Mouse (Mus musculus): ENCODE measurements around the gene 2900011O08Rik. TPM values are rescaled to one million over a fixed set of nuclear protein-coding genes. Genes with fewer than 3 reads are reported as not detected.

Gene 2900011O08Rik
- total and polyA plus RNA-seq, 2 experiments from 2014 or later, result 169 to 222 TPM

DNA sequence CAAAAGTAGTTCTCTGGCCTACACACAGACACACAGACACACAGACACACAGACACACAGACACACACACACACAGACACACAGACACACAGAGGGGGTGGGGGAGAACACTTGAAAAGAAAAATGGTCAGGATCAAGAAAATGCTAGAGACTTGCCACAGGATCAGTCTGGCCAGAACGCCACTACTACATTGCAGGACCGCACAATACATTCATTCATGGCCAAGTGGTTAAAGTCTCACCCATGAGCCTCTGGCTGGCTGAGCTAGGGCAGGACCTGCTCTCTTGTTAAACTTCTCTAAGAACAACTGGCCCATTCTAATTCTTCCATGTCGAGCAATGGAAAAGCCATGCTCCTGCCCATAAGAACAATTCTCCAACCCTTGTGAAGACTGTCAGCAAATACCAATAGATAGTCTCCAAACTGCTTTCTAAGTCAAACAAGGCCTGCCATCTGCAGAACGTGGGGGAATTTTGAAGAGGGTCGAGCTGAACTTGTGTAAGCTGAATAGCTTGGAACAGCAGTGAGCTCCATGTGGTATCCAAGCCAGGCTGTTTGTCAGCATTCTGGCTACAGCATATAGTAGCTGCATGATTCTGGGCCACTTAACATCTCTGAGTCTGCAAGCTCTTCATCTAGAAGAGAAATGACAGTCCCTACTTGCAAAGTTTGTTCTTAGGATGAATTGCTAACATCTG is 84.2 kb downstream of the 2900011O08Rik start:
- Histone ChIP-seq H3K9ac (replicated peaks; ENCODE audit: low read length, poor library complexity, severe bottlenecking) (no peak overlapping the region), H3K9me3 (ENCODE audit: low read length) (no peaks in the 10 kb centered on the region), H3K27ac (ENCODE audit: low read depth, low read length) (no peak overlapping the region), H3K36me3 (ENCODE audit: insufficient read depth, low read length) (no peaks in the 10 kb centered on the region), H3K4me2 (ENCODE audit: low read depth, low read length, poor library complexity, severe bottlenecking) (no peak overlapping the region), H3K4me1 (ENCODE audit: insufficient read depth, low read length) (no peaks in the 10 kb centered on the region), H3K27me3 (ENCODE audit: insufficient read depth, low read length) (no peaks in the 10 kb centered on the region), H3K4me3 (ENCODE audit: low read depth, low read length) (no peak overlapping the region)
- DNase-seq (ENCODE audit: low spot score), result no peak
- TF ChIP-seq CTCF (IDR thresholded peaks at IDR 0.05), result no peak
- WGBS, result 76% methylated on average over 5 of the region's 5 CpGs
- no peak for ATAC-seq (ENCODE audit: low FRiP score)

DNA sequence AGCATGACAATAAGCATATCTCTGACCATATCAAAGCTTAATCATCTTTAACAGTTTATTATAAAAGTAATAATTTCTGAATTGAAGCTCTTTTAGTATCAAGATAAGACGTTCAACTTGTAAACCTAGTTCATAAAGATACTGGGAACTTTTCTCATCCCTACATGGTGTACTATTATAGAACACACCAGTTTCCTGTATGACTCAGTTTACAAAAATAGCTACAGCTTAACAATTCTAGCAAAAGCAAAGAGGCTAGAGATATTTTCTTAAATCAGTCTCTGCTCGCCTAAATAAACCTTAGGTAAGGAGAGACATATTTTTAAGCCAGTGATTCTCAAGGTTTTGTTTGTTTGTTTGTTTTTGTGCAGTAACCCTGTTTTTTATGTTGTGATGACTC is 96.5 kb downstream of the 2900011O08Rik start:
- no peaks in the 10 kb centered on the region for H3K27me3 ChIP-seq (ENCODE audit: insufficient read depth, low read length)
- WGBS, result 80% methylated on average over 2 of the region's 2 CpGs
- no peak overlapping the region for H3K9ac ChIP-seq (replicated peaks; ENCODE audit: low read length, poor library complexity, severe bottlenecking)
- no peaks in the 10 kb centered on the region for H3K9me3 ChIP-seq (ENCODE audit: low read length)
- no peak overlapping the region for H3K4me2 ChIP-seq (ENCODE audit: low read depth, low read length, poor library complexity, severe bottlenecking)
- H3K36me3 ChIP-seq (ENCODE audit: insufficient read depth, low read length), result no peaks in the 10 kb centered on the region
- H3K4me3 ChIP-seq (ENCODE audit: low read depth, low read length), result no peak overlapping the region
- H3K4me1 ChIP-seq (ENCODE audit: insufficient read depth, low read length), result no peaks in the 10 kb centered on the region
- no peak for TF ChIP-seq CTCF (IDR thresholded peaks at IDR 0.05)
- no peak overlapping the region for H3K27ac ChIP-seq (ENCODE audit: low read depth, low read length)
- no peak for DNase-seq (ENCODE audit: low spot score)
- no peak for ATAC-seq (ENCODE audit: low FRiP score)

DNA sequence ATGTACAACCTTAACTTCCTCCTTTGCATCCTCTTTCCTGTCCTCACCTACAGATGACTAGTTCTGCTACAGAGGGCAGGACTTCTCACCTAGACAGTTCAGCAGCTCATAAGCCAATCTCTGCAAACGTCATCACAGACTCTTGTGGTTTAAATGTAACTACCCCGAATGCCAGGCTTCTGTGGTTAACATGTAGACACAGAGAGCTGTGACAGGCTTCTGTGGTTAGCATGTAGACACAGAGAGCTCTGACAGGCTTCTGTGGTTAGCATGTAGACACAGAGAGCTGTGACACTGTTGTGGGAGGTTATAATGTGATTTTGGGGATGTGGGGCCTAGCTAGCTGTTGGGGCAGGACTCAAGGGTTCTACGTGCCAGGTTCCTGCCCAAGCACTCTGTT is 101.8 kb downstream of the 2900011O08Rik start:
- Histone ChIP-seq H3K27ac (ENCODE audit: low read depth, low read length) (no peak overlapping the region), H3K9ac (replicated peaks; ENCODE audit: low read length, poor library complexity, severe bottlenecking) (no peak overlapping the region), H3K4me3 (ENCODE audit: low read depth, low read length) (no peak overlapping the region), H3K27me3 (ENCODE audit: insufficient read depth, low read length) (no peaks in the 10 kb centered on the region), H3K36me3 (ENCODE audit: insufficient read depth, low read length) (peaks cover 11% of the 10 kb centered on the region), H3K4me2 (ENCODE audit: low read depth, low read length, poor library complexity, severe bottlenecking) (no peak overlapping the region), H3K4me1 (ENCODE audit: insufficient read depth, low read length) (no peaks in the 10 kb centered on the region), H3K9me3 (ENCODE audit: low read length) (no peaks in the 10 kb centered on the region)
- ATAC-seq (ENCODE audit: low FRiP score) (no peak), DNase-seq (ENCODE audit: low spot score) (no peak)
- WGBS, result 78% methylated on average over 3 of the region's 3 CpGs
- TF ChIP-seq CTCF (IDR thresholded peaks at IDR 0.05), result no peak

DNA sequence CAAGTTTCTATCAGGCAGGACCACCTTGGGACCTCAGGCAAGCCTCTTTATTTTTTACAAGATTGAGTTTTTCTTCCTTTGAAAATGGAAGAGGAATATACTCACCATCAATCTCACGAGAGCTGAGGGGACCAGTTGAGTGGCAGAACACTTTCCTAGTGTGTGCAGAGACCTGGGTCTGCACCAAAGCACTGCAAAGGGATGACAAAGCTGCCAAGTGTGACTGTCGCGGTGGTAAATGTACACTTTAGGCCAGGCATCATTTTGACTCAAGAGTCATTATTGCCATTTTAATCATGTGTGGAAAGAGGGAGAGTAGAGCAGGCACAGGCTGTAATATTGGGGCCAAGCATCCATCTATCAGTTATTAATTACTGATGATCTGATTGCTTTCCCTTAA is 102.9 kb downstream of the 2900011O08Rik start:
- no peak for TF ChIP-seq CTCF (IDR thresholded peaks at IDR 0.05)
- WGBS, result 86% methylated on average over 3 of the region's 3 CpGs
- Histone ChIP-seq H3K4me1 (ENCODE audit: insufficient read depth, low read length) (no peaks in the 10 kb centered on the region), H3K27me3 (ENCODE audit: insufficient read depth, low read length) (no peaks in the 10 kb centered on the region), H3K9ac (replicated peaks; ENCODE audit: low read length, poor library complexity, severe bottlenecking) (no peak overlapping the region), H3K4me3 (ENCODE audit: low read depth, low read length) (no peak overlapping the region), H3K4me2 (ENCODE audit: low read depth, low read length, poor library complexity, severe bottlenecking) (no peak overlapping the region), H3K27ac (ENCODE audit: low read depth, low read length) (no peak overlapping the region), H3K36me3 (ENCODE audit: insufficient read depth, low read length) (peaks cover 20% of the 10 kb centered on the region), H3K9me3 (ENCODE audit: low read length) (no peaks in the 10 kb centered on the region)
- no peak for DNase-seq (ENCODE audit: low spot score)
- ATAC-seq (ENCODE audit: low FRiP score), result no peak

DNA sequence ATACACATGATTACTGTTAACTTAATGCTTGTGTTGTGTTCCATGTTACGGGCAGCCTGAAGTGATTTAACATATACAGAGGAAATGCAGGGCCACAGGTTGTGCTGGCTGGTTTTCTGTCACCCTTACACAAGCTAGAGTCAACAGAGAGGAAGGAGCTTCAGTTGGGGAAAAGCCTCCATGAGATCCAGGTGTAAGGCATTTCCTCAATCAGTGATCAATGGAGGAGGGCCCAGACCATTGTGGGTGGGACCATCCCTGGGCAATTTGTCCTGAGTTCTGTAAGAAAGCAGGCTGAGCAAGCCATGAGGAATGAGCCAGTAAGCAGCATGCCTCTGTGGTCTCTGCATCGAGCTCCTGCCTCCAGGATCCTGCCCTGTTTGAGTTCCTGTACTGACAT is 105.4 kb downstream of the 2900011O08Rik start:
- ATAC-seq (ENCODE audit: low FRiP score) (no peak), DNase-seq (ENCODE audit: low spot score) (no peak)
- Histone ChIP-seq H3K27ac (ENCODE audit: low read depth, low read length) (no peak overlapping the region), H3K27me3 (ENCODE audit: insufficient read depth, low read length) (no peaks in the 10 kb centered on the region), H3K9ac (replicated peaks; ENCODE audit: low read length, poor library complexity, severe bottlenecking) (no peak overlapping the region), H3K36me3 (ENCODE audit: insufficient read depth, low read length) (peaks cover 23% of the 10 kb centered on the region), H3K9me3 (ENCODE audit: low read length) (no peaks in the 10 kb centered on the region), H3K4me1 (ENCODE audit: insufficient read depth, low read length) (no peaks in the 10 kb centered on the region), H3K4me2 (ENCODE audit: low read depth, low read length, poor library complexity, severe bottlenecking) (no peak overlapping the region), H3K4me3 (ENCODE audit: low read depth, low read length) (no peak overlapping the region)
- WGBS, result 89% methylated on average over 2 of the region's 2 CpGs
- TF ChIP-seq CTCF (IDR thresholded peaks at IDR 0.05), result no peak

DNA sequence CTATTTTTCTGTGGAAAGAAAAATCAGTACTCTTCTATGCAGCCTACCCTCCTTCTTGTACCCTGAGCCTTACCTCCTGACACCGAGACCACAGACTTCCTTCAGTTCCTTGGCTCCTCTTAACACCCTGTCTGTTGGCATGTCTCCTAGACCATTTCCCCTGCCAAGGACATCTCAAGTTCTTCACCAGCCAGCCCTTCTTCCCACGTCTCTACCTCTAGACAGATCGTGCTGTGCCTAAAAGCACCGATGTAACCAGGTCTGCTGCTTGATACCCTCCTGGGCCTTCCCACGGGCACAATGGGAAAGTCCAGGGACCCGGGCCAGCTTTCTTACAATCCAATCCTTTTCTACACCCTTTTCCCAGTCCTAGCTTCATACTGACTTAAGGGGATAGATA is 119.5 kb downstream of the 2900011O08Rik start:
- H3K9ac ChIP-seq (replicated peaks; ENCODE audit: low read length, poor library complexity, severe bottlenecking), result no peak overlapping the region
- no peaks in the 10 kb centered on the region for H3K27me3 ChIP-seq (ENCODE audit: insufficient read depth, low read length)
- no peak overlapping the region for H3K4me3 ChIP-seq (ENCODE audit: low read depth, low read length)
- H3K36me3 ChIP-seq (ENCODE audit: insufficient read depth, low read length), result peaks cover 24% of the 10 kb centered on the region; the same call in 1 of the 2 replicates
- H3K4me2 ChIP-seq (ENCODE audit: low read depth, low read length, poor library complexity, severe bottlenecking), result no peak overlapping the region
- no peaks in the 10 kb centered on the region for H3K9me3 ChIP-seq (ENCODE audit: low read length)
- ATAC-seq (ENCODE audit: low FRiP score), result no peak
- H3K4me1 ChIP-seq (ENCODE audit: insufficient read depth, low read length), result no peaks in the 10 kb centered on the region
- WGBS, result 86% methylated on average over 6 of the region's 6 CpGs
- DNase-seq (ENCODE audit: low spot score), result no peak
- no peak overlapping the region for H3K27ac ChIP-seq (ENCODE audit: low read depth, low read length)
- TF ChIP-seq CTCF (IDR thresholded peaks at IDR 0.05), result no peak
